Mouse (Mus musculus) spleen, adult 2 months (tissue): ENCODE data around the gene Nap1l1.

ENCODE experiments used
- CTCF ChIP-seq: fragments of 200-500 bp; IDR thresholded peaks from 2 replicates; pipeline ENCODE4 v1.5.1; 2011; ENCODE audit warnings: mild to moderate bottlenecking, inconsistent platforms; ENCODE audit not compliant: insufficient read depth, insufficient read length, insufficient replicate concordance; ENCODE audit errors: extremely low read depth
- POLR2A ChIP-seq: fragments of 200-500 bp; IDR thresholded peaks from 2 replicates; pipeline ENCODE4 v1.6.1; 2011; ENCODE audit warnings: low read depth, low read length, inconsistent platforms

- TF ChIP-seq POLR2A (no peak), CTCF (no peak)
These were observed 66.8 kb downstream of the Nap1l1 start for GRCm38 (mm10) chr10:111539724-111540324.
